Mouse (Mus musculus): ENCODE measurements around the gene Commd4. TPM values are rescaled to one million over a fixed set of nuclear protein-coding genes. Genes with fewer than 3 reads are reported as not detected.
A peak's percentile ranks its signal among the peaks of the same experiment; 100 is the strongest.
"Not testable (repeated sequence)": the region's sequence is repeated elsewhere in the genome, so short reads cannot be mapped to it uniquely, and the experiment has no call there.

The Commd4 gene
- 150 and 170 TPM in 2 replicates for polyA plus RNA-seq (2012; rRNA removed)

GRCm38 (mm10) chr9:57158013-57158470 is at the start of gene Commd4:
Gene Commd4 (minus strand): TSS chr9:57158331.
- under 1% methylated on average over 24 of the region's 24 CpGs for WGBS
- peak within 1 kb of the TSS; percentile 81 for H3K4me3 ChIP-seq (replicated peaks; ENCODE audit: insufficient read depth, low read depth, low read length)
- no peak within 1 kb of the TSS for H3K27ac ChIP-seq (ENCODE audit: insufficient read depth, low read length)
- peak; percentile 67; the same call in 1 of the 2 replicates for TF ChIP-seq POLR2A (IDR thresholded peaks at IDR 0.05; ENCODE audit: borderline replicate concordance, insufficient read depth, low read length)
- TF ChIP-seq CTCF (IDR thresholded peaks at IDR 0.05; ENCODE audit: borderline replicate concordance, insufficient read depth, low read depth, low read length), result no peak
- DNase-seq, result peak; percentile 86 to 95
- H3K27me3 ChIP-seq (ENCODE audit: control insufficient read depth, insufficient read depth, low read length), result no peaks in the 10 kb centered on the region
- peaks cover 8% of the 10 kb centered on the region for H3K4me1 ChIP-seq (ENCODE audit: control insufficient read depth, insufficient read depth, low read length)

GRCm38 (mm10) chr9:57206896-57207295 is 48.8 kb upstream of the Commd4 start:
- 61% methylated on average over 2 of the region's 2 CpGs for WGBS
- Histone ChIP-seq H3K4me1 (ENCODE audit: control insufficient read depth, insufficient read depth, low read length) (no peaks in the 10 kb centered on the region), H3K4me3 (replicated peaks; ENCODE audit: insufficient read depth, low read depth, low read length) (no peak overlapping the region), H3K27me3 (ENCODE audit: control insufficient read depth, insufficient read depth, low read length) (no peaks in the 10 kb centered on the region), H3K27ac (ENCODE audit: insufficient read depth, low read length) (no peak overlapping the region)
- TF ChIP-seq POLR2A (IDR thresholded peaks at IDR 0.05; ENCODE audit: borderline replicate concordance, insufficient read depth, low read length), result no peak
- TF ChIP-seq CTCF (IDR thresholded peaks at IDR 0.05; ENCODE audit: borderline replicate concordance, insufficient read depth, low read depth, low read length), result no peak
- DNase-seq, result no peak

GRCm38 (mm10) chr9:57203571-57203970 is 45.4 kb upstream of the Commd4 start:
- 91% methylated on average over 13 of the region's 13 CpGs for WGBS
- H3K27ac ChIP-seq (ENCODE audit: insufficient read depth, low read length); H3K4me1 ChIP-seq (ENCODE audit: control insufficient read depth, insufficient read depth, low read length); H3K27me3 ChIP-seq (ENCODE audit: control insufficient read depth, insufficient read depth, low read length); DNase-seq; H3K4me3 ChIP-seq (replicated peaks; ENCODE audit: insufficient read depth, low read depth, low read length): not testable (repeated sequence)

- no peak for TF ChIP-seq POLR2A (IDR thresholded peaks at IDR 0.05; ENCODE audit: borderline replicate concordance, insufficient read depth, low read length)
- no peak for TF ChIP-seq CTCF (IDR thresholded peaks at IDR 0.05; ENCODE audit: borderline replicate concordance, insufficient read depth, low read depth, low read length)
- Histone ChIP-seq H3K27ac (ENCODE audit: insufficient read depth, low read length) (no peak overlapping the region), H3K27me3 (ENCODE audit: control insufficient read depth, insufficient read depth, low read length) (no peaks in the 10 kb centered on the region), H3K4me1 (ENCODE audit: control insufficient read depth, insufficient read depth, low read length) (no peaks in the 10 kb centered on the region), H3K4me3 (replicated peaks; ENCODE audit: insufficient read depth, low read depth, low read length) (no peak overlapping the region)
- WGBS, result 64% methylated on average over 7 of the region's 7 CpGs
- DNase-seq, result no peak
Measured at GRCm38 (mm10) chr9:57202981-57203380, 44.9 kb upstream of the Commd4 start.

- Histone ChIP-seq H3K4me3 (replicated peaks; ENCODE audit: insufficient read depth, low read depth, low read length) (no peak overlapping the region), H3K4me1 (ENCODE audit: control insufficient read depth, insufficient read depth, low read length) (no peaks in the 10 kb centered on the region), H3K27me3 (ENCODE audit: control insufficient read depth, insufficient read depth, low read length) (no peaks in the 10 kb centered on the region), H3K27ac (ENCODE audit: insufficient read depth, low read length) (no peak overlapping the region)
- 68% methylated on average over 8 of the region's 8 CpGs for WGBS
- TF ChIP-seq POLR2A (IDR thresholded peaks at IDR 0.05; ENCODE audit: borderline replicate concordance, insufficient read depth, low read length), result no peak
- TF ChIP-seq CTCF (IDR thresholded peaks at IDR 0.05; ENCODE audit: borderline replicate concordance, insufficient read depth, low read depth, low read length), result no peak
- DNase-seq, result no peak
Measured at GRCm38 (mm10) chr9:57197414-57197813, 39.3 kb upstream of the Commd4 start.

GRCm38 (mm10) chr9:57196708-57197107 is 38.6 kb upstream of the Commd4 start:
- Histone ChIP-seq H3K4me3 (replicated peaks; ENCODE audit: insufficient read depth, low read depth, low read length) (no peak overlapping the region), H3K27me3 (ENCODE audit: control insufficient read depth, insufficient read depth, low read length) (no peaks in the 10 kb centered on the region), H3K27ac (ENCODE audit: insufficient read depth, low read length) (no peak overlapping the region), H3K4me1 (ENCODE audit: control insufficient read depth, insufficient read depth, low read length) (no peaks in the 10 kb centered on the region)
- 51% methylated on average over 3 of the region's 3 CpGs for WGBS
- TF ChIP-seq CTCF (IDR thresholded peaks at IDR 0.05; ENCODE audit: borderline replicate concordance, insufficient read depth, low read depth, low read length), result no peak
- TF ChIP-seq POLR2A (IDR thresholded peaks at IDR 0.05; ENCODE audit: borderline replicate concordance, insufficient read depth, low read length), result no peak
- DNase-seq, result no peak

- TF ChIP-seq CTCF (IDR thresholded peaks at IDR 0.05; ENCODE audit: borderline replicate concordance, insufficient read depth, low read depth, low read length) (no peak), POLR2A (IDR thresholded peaks at IDR 0.05; ENCODE audit: borderline replicate concordance, insufficient read depth, low read length) (no peak)
- WGBS, result 78% methylated on average over 5 of the region's 5 CpGs
- no peak overlapping the region for H3K27ac ChIP-seq (ENCODE audit: insufficient read depth, low read length)
Measured at GRCm38 (mm10) chr9:57168411-57168810, 10.3 kb upstream of the Commd4 start.

GRCm38 (mm10) chr9:57166173-57166572 is 8.0 kb upstream of the Commd4 start:
- no peak for TF ChIP-seq CTCF (IDR thresholded peaks at IDR 0.05; ENCODE audit: borderline replicate concordance, insufficient read depth, low read depth, low read length)
- TF ChIP-seq POLR2A (IDR thresholded peaks at IDR 0.05; ENCODE audit: borderline replicate concordance, insufficient read depth, low read length), result no peak
- Histone ChIP-seq H3K27ac (ENCODE audit: insufficient read depth, low read length) (no peak overlapping the region), H3K4me3 (replicated peaks; ENCODE audit: insufficient read depth, low read depth, low read length) (no peak overlapping the region), H3K4me1 (ENCODE audit: control insufficient read depth, insufficient read depth, low read length) (no peaks in the 10 kb centered on the region), H3K27me3 (ENCODE audit: control insufficient read depth, insufficient read depth, low read length) (no peaks in the 10 kb centered on the region)
- no peak for DNase-seq
- WGBS, result 83% methylated on average over 2 of the region's 2 CpGs

More at GRCm38 (mm10) chr9:57168411-57168810, 10.3 kb upstream of the Commd4 start:
- no peak for DNase-seq
- Histone ChIP-seq H3K4me3 (replicated peaks; ENCODE audit: insufficient read depth, low read depth, low read length) (no peak overlapping the region), H3K4me1 (ENCODE audit: control insufficient read depth, insufficient read depth, low read length) (no peaks in the 10 kb centered on the region), H3K27me3 (ENCODE audit: control insufficient read depth, insufficient read depth, low read length) (no peaks in the 10 kb centered on the region)
